Mouse (Mus musculus): ENCODE results near the gene Vps13d.

- TF ChIP-seq CTCF (IDR thresholded peaks at IDR 0.05) (no peak), EP300 (IDR thresholded peaks at IDR 0.05) (no peak)
These were observed 148.8 kb downstream of the Vps13d start for GRCm38 (mm10) chr4:145046032-145046401.
